Mouse (Mus musculus): ENCODE data around the gene P3h3. TPM values are rescaled to one million over a fixed set of nuclear protein-coding genes. Genes with fewer than 3 reads are reported as not detected.

The P3h3 gene
- 20.1 and 26.8 TPM in 2 replicates for polyA plus RNA-seq (2012; rRNA removed)

DNA sequence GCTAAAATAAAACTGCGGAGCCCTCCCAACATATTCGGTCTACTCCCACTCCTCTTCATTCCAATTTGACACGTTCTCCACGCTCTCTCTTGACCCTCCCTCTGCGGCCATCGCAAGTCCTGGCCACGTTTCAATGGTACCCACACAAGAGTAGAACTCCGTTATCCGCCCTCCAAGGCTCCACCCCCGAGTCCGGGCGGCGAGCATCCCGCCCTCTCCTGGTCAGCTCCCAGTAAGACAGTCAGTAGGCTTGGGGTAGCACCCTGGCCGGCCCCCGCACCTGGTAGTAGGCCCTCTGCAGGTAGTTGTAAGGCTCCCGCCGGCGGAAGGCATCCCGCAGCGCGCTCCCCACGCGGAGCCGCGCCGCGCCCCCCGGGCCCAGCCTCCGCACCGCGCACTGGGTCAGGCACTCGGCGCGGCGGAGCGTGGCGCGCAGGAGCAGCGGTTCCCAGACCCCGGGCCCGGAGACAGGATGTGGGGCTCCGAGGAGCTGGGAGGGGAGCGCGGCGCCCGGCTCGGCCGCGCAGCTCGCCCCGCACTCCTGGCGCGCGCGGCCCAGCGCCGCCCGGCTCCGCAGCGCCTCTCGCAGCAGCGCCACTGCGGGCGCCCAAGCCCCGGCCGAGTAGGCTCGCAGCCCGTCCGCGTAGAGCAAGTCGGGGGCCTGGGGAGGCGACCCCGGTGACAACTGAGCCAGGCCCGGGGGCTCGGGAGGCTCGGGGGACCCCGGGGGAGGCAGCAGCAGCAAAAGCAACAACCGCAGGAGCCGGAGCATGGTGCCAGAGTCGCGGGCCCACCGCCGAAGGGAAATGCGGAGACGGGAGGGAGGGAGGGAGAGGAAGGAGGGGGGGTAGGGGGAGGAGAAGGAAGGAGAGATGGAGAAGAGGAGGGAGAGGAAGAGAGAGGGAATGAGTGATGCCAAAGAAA is at the start of gene P3h3:
Gene P3h3 (minus strand): TSS at position 837 of the 924 bp plus-strand sequence.
- Histone ChIP-seq H3K36me3 (ENCODE audit: control insufficient read depth, insufficient read depth, low read length) (no peaks in the 10 kb centered on the region), H3K27me3 (ENCODE audit: control insufficient read depth, insufficient read depth, low read length) (no peaks in the 10 kb centered on the region), H3K4me3 (ENCODE audit: control insufficient read depth, insufficient read depth, low read length) (peak within 1 kb of the TSS; percentile 51), H3K27ac (ENCODE audit: control insufficient read depth, insufficient read depth, low read length) (no peak within 1 kb of the TSS), H3K4me1 (replicated peaks; ENCODE audit: control insufficient read depth, insufficient read depth, low read length) (peaks cover 50% of the 10 kb centered on the region)
- peak; percentile 81 for DNase-seq
- under 1% methylated on average over 85 of the region's 86 CpGs for WGBS
- TF ChIP-seq POLR2A (IDR thresholded peaks at IDR 0.05; ENCODE audit: control insufficient read depth, extremely low read depth, insufficient read depth, low read length, poor library complexity) (peak; percentile 38; the same call in 1 of the 2 replicates), CTCF (IDR thresholded peaks at IDR 0.05; ENCODE audit: borderline replicate concordance, control insufficient read depth, extremely low read depth, insufficient read depth, low read length, poor library complexity) (peak; percentile 85)

DNA sequence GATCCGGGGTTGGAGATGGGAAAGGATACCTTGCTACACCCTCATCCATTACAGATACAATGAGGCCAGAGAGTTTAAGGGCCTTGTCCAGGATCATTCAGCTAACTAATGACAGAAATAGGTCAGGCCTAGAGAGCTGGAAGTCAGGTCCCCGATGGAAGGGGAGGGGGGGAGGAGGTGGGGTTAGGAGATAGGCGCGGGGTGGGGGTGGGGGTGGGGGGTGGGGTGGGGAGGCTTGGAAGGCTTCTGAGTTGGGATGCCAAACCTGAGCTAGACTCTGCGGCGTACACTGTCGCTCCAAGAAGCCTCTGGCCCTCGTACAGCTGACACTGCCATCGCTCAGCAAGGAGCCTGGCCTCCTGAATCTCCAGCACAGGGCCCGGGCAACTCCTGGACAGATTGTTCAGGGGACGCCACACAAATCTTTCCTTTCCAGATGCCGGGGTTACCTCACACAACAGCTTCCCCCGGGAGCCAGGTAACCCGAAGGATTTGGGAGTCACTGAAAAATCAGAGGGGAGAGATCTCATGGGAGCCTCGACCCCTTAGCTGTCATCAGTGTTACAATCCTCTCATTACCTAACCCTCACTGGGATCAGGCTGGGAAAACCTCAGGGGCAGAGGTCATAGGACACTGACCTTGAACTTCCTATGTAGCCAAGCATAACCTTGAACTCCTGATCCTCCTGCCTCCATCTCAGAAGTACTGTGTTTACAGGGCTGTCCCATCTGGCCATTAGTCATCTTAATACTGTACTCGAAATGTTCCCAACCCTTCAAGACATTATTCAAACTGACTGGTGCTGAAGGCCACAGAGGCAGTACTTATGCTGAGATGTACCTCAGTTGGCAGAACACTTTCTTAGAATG is 47.7 kb upstream of the P3h3 start:
- Histone ChIP-seq H3K4me1 (replicated peaks; ENCODE audit: control insufficient read depth, insufficient read depth, low read length) (peaks cover 49% of the 10 kb centered on the region), H3K27me3 (ENCODE audit: control insufficient read depth, insufficient read depth, low read length) (no peaks in the 10 kb centered on the region), H3K4me3 (ENCODE audit: control insufficient read depth, insufficient read depth, low read length) (no peak overlapping the region), H3K36me3 (ENCODE audit: control insufficient read depth, insufficient read depth, low read length) (no peaks in the 10 kb centered on the region), H3K27ac (ENCODE audit: control insufficient read depth, insufficient read depth, low read length) (no peak overlapping the region)
- 92% methylated on average over 16 of the region's 16 CpGs for WGBS
- no peak for DNase-seq
- no peak for TF ChIP-seq CTCF (IDR thresholded peaks at IDR 0.05; ENCODE audit: borderline replicate concordance, control insufficient read depth, extremely low read depth, insufficient read depth, low read length, poor library complexity)
- no peak for TF ChIP-seq POLR2A (IDR thresholded peaks at IDR 0.05; ENCODE audit: control insufficient read depth, extremely low read depth, insufficient read depth, low read length, poor library complexity)

DNA sequence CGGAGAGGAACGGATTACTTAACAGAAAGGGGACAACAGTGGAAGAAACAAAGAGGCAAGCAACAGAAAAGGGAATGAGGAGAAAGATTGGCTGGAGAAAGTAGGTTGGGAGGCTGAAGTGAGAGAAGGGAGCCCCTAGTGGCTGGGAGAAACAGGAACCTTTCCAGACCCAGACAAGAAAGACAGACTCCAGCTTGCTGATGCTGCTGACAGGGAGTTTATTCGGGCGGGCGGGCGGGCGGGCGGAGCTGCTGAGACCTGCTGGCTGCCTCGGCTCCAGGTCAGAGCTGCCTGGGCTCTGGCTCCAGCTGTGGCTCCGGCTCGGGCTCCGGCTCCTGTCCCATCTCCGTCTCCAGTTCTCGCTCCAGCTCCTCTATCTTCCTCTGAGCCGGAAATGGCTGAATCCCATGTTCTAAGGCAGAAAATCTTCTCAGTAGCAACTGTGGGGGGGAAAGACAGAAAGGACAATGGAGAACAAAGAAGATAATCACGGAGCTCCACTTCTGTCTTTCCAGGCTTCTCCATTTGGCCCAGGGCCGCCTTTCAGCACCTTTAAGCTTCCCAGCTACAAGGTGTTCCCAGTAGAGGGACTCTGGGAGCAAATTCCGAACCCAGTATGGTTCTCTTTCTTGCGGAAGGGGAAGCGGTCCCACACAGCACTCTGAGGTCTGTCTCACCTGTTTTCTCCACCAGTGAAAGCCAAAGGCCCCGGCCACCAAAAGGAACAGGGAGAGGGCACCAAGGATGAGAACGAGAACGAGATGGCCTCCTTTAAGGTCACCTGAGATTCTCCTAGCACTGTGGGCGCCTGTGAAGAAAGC is 46.8 kb upstream of the P3h3 start:
- H3K4me1 ChIP-seq (replicated peaks; ENCODE audit: control insufficient read depth, insufficient read depth, low read length): peaks cover 47% of the 10 kb centered on the region
- no peaks in the 10 kb centered on the region for H3K36me3 ChIP-seq (ENCODE audit: control insufficient read depth, insufficient read depth, low read length)
- 51% methylated on average over 24 of the region's 24 CpGs for WGBS
- peak; percentile 69 for DNase-seq
- H3K27me3 ChIP-seq (ENCODE audit: control insufficient read depth, insufficient read depth, low read length): no peaks in the 10 kb centered on the region
- peak overlapping the region; percentile 92 for H3K27ac ChIP-seq (ENCODE audit: control insufficient read depth, insufficient read depth, low read length)
- peak overlapping the region; percentile 41 for H3K4me3 ChIP-seq (ENCODE audit: control insufficient read depth, insufficient read depth, low read length)
- TF ChIP-seq POLR2A (IDR thresholded peaks at IDR 0.05; ENCODE audit: control insufficient read depth, extremely low read depth, insufficient read depth, low read length, poor library complexity) (no peak), CTCF (IDR thresholded peaks at IDR 0.05; ENCODE audit: borderline replicate concordance, control insufficient read depth, extremely low read depth, insufficient read depth, low read length, poor library complexity) (no peak)

DNA sequence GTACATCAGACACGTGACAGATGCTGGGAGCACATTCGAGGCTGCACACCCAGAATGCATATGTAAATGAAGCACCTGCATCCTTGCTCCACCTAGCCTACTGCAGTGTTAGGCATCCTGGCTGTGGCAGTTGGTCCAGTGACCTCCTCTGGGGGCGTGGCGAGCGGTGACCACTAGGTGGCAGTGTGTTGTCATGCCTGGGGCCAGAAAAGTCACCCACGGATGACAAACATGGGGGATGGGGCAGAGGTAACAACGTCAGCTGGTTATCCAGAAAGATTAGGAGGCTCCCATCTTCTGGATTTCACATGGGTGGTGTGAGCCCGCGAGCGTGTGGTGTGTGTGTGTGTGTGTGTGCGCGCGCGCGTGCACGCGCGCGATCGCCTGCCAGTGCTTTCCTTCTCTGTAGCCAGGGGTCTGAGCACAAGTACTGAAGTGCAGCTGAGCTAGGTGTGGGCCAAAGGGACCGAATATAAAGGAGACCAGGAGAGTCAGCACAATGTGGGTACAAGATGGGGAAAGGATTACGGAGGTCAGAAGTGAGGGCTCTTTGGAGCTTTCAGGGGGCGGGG is 46.1 kb upstream of the P3h3 start:
- under 1% methylated on average over 23 of the region's 23 CpGs for WGBS

DNA sequence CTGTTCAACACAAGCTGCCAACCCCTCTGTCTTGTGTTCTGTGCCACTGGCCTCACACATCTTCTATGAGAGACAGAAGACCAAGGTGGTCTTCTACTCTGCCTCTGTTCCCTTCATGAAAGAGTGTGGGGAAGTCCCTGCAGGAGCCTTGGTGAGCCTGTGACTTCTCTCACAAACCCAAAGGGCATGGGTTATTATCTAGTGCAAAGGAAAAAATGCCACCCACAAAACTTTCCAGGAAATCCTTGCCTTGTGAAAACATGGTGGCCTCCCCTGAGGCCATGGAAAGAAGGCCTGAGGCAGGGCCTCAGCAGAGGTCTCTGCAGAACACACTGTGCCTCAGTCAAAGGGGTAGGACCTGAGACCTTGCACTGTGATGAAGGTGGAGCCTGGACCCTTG is 44.3 kb upstream of the P3h3 start:
- TF ChIP-seq CTCF (IDR thresholded peaks at IDR 0.05; ENCODE audit: borderline replicate concordance, control insufficient read depth, extremely low read depth, insufficient read depth, low read length, poor library complexity) (no peak), POLR2A (IDR thresholded peaks at IDR 0.05; ENCODE audit: control insufficient read depth, extremely low read depth, insufficient read depth, low read length, poor library complexity) (no peak)
- Histone ChIP-seq H3K27me3 (ENCODE audit: control insufficient read depth, insufficient read depth, low read length) (no peaks in the 10 kb centered on the region), H3K27ac (ENCODE audit: control insufficient read depth, insufficient read depth, low read length) (peak overlapping the region; percentile 95), H3K4me3 (ENCODE audit: control insufficient read depth, insufficient read depth, low read length) (no peak overlapping the region), H3K4me1 (replicated peaks; ENCODE audit: control insufficient read depth, insufficient read depth, low read length) (peaks cover 60% of the 10 kb centered on the region), H3K36me3 (ENCODE audit: control insufficient read depth, insufficient read depth, low read length) (no peaks in the 10 kb centered on the region)
- DNase-seq: no peak

More for the DNA sequence above, 46.1 kb upstream of the P3h3 start:
- H3K4me3 ChIP-seq (ENCODE audit: control insufficient read depth, insufficient read depth, low read length): peak overlapping the region; percentile 41
- H3K36me3 ChIP-seq (ENCODE audit: control insufficient read depth, insufficient read depth, low read length): no peaks in the 10 kb centered on the region
- H3K27me3 ChIP-seq (ENCODE audit: control insufficient read depth, insufficient read depth, low read length): no peaks in the 10 kb centered on the region
- H3K4me1 ChIP-seq (replicated peaks; ENCODE audit: control insufficient read depth, insufficient read depth, low read length): peaks cover 54% of the 10 kb centered on the region
- peak overlapping the region; percentile 95 for H3K27ac ChIP-seq (ENCODE audit: control insufficient read depth, insufficient read depth, low read length)
- peak; percentile 97 for TF ChIP-seq CTCF (IDR thresholded peaks at IDR 0.05; ENCODE audit: borderline replicate concordance, control insufficient read depth, extremely low read depth, insufficient read depth, low read length, poor library complexity)
- no peak for TF ChIP-seq POLR2A (IDR thresholded peaks at IDR 0.05; ENCODE audit: control insufficient read depth, extremely low read depth, insufficient read depth, low read length, poor library complexity)
- peak; percentile 99 for DNase-seq
